Mouse (Mus musculus): ENCODE measurements around the gene Npas1. TPM values are rescaled to one million over a fixed set of nuclear protein-coding genes. Genes with fewer than 3 reads are reported as not detected.

Gene Npas1
- polyA plus RNA-seq, 1 experiment from 2014 or later, result 3.3 TPM

DNA sequence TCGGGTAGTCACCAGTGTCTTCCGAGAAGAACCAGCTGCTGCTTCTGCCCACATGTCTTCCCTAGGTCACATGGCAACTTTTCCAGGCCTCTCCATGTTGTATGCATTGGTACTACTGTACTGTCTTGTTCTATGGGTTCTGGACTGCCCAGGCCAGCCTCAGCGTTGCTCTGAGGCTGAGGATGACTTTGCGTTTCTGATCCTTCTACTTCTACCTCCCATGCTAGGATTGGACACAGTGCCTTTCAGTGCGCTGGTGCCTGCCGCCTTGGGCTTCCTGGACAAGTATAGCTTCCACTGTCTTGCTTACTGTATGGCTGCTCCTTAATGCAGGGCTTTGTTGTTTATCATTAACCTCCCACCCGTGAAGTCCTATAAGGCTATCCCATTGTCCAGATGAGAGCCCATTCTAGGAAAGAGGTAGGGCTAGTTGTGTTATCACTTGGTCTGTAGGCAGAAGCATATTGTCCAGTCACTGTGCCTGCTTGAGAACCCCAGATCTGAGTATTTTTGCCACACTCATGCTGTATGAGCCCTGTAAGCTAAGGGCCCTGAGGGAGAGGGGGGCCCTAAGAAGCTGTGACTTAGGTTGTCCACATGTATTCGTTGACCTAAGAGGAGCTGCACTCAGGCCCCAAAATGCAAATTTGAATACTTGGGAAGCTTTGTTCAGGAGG is 65.2 kb downstream of the Npas1 start:
- WGBS, result 84% methylated on average over 8 of the region's 8 CpGs
- peak overlapping the region; percentile 45 for H3K9ac ChIP-seq (replicated peaks)
- ATAC-seq, result peak; percentile 26; the same call in 1 of the 2 replicates

DNA sequence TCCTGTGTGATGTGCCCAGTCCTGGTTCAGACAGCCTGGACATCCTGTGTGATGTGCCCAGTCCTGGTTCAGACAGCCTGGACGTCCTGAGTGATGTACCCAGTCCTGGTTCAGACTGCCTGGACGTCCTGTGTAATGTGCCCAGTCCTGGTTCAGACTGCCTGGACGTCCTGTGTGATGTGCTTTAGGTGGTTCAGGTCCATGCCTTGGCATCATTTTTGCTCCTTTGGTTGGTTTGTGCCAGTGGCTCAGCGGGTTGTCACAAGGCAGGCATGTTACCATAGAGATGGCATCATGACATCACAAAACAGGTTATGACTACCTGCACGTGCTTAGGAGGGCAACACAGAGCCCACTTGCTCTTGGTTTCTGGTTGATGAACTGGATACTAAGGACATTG is 66.4 kb downstream of the Npas1 start:
- peaks cover 7% of the 10 kb centered on the region; the same call in 1 of the 2 replicates for H3K36me3 ChIP-seq
- no peak overlapping the region for H3K4me2 ChIP-seq (replicated peaks)
- H3K4me3 ChIP-seq (replicated peaks), result no peak overlapping the region
- ATAC-seq, result no peak
- H3K4me1 ChIP-seq (replicated peaks), result peaks cover 42% of the 10 kb centered on the region
- no peak overlapping the region for H3K9ac ChIP-seq (replicated peaks)
- no peaks in the 10 kb centered on the region for H3K9me3 ChIP-seq
- H3K27ac ChIP-seq, result no peak overlapping the region
- H3K27me3 ChIP-seq, result no peaks in the 10 kb centered on the region
- WGBS, result 91% methylated on average over 5 of the region's 5 CpGs

More for the DNA sequence above, 65.2 kb downstream of the Npas1 start:
- peak overlapping the region; percentile 3; the same call in 1 of the 2 replicates for H3K4me2 ChIP-seq (replicated peaks)
- H3K27ac ChIP-seq, result peak overlapping the region; percentile 62
- peaks cover 35% of the 10 kb centered on the region for H3K4me1 ChIP-seq (replicated peaks)
- peaks cover 19% of the 10 kb centered on the region for H3K36me3 ChIP-seq
- H3K4me3 ChIP-seq (replicated peaks), result no peak overlapping the region
- H3K27me3 ChIP-seq, result no peaks in the 10 kb centered on the region
- H3K9me3 ChIP-seq, result no peaks in the 10 kb centered on the region

DNA sequence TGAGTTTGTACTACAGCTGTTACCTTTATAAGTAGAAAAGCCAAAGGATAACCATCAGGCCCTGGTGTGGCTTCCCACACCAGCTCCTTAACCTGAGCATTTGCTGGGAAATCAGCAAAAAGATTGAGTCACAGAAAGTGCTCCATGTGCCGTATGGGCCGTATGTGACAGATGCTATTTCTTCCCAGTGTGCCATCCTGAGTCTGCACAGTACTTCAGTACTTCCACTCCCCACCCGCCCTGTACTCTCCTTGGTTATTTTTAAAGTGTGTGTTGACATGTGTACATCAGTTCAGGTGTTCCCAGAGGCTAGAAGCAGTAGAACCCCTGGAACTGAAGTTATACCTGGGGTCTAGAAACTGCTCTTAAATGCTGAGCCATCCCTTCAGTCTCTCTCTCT is 70.5 kb downstream of the Npas1 start:
- H3K4me3 ChIP-seq (replicated peaks), result no peak overlapping the region
- H3K36me3 ChIP-seq, result peaks cover 7% of the 10 kb centered on the region; the same call in 1 of the 2 replicates
- H3K9ac ChIP-seq (replicated peaks), result no peak overlapping the region
- no peaks in the 10 kb centered on the region for H3K9me3 ChIP-seq
- H3K4me1 ChIP-seq (replicated peaks), result peaks cover 47% of the 10 kb centered on the region
- ATAC-seq, result no peak
- no peak overlapping the region for H3K27ac ChIP-seq
- H3K4me2 ChIP-seq (replicated peaks), result no peak overlapping the region
- H3K27me3 ChIP-seq, result no peaks in the 10 kb centered on the region
- WGBS, result 92% methylated on average over 3 of the region's 3 CpGs

Other genes starting within 250 kb of the Npas1 start
- 0.05 TPM in 1 of 2 replicates, not detected in the other for gene C5ar2, start 233.6 kb downstream of the Npas1 start, polyA plus RNA-seq (2015; fragmentation: Nextera tagmentation; extraction: Ambion mirVana)
- gene C5ar1, start 218.2 kb downstream of the Npas1 start, polyA plus RNA-seq (2015; fragmentation: Nextera tagmentation; extraction: Ambion mirVana), result 1.0 and 1.5 TPM in 2 replicates
- 22.3 and 27.3 TPM in 2 replicates for gene Inafm1, start 204.1 kb downstream of the Npas1 start, polyA plus RNA-seq (2015; fragmentation: Nextera tagmentation; extraction: Ambion mirVana)
- 22.5 and 39.4 TPM in 2 replicates for gene Ccdc9, start 190.9 kb downstream of the Npas1 start, polyA plus RNA-seq (2015; fragmentation: Nextera tagmentation; extraction: Ambion mirVana)
- 23.1 and 25.5 TPM in 2 replicates for gene Bbc3, start 169.3 kb downstream of the Npas1 start, polyA plus RNA-seq (2015; fragmentation: Nextera tagmentation; extraction: Ambion mirVana)
- gene Sae1, start 89.9 kb downstream of the Npas1 start, polyA plus RNA-seq (2015; fragmentation: Nextera tagmentation; extraction: Ambion mirVana), result 267 and 272 TPM in 2 replicates
- gene Zc3h4, start 76.8 kb downstream of the Npas1 start, polyA plus RNA-seq (2015; fragmentation: Nextera tagmentation; extraction: Ambion mirVana), result 18.2 and 22.1 TPM in 2 replicates
- gene Tmem160, start 24.9 kb downstream of the Npas1 start, polyA plus RNA-seq (2015; fragmentation: Nextera tagmentation; extraction: Ambion mirVana), result 48.1 and 59.4 TPM in 2 replicates
- gene Arhgap35, start 137.3 kb upstream of the Npas1 start, polyA plus RNA-seq (2015; fragmentation: Nextera tagmentation; extraction: Ambion mirVana), result 32.4 and 34.0 TPM in 2 replicates
- not detected in 2 replicates for gene Ceacam15, start 198.0 kb upstream of the Npas1 start, polyA plus RNA-seq (2015; fragmentation: Nextera tagmentation; extraction: Ambion mirVana)
- 0.14 TPM in 1 of 2 replicates, not detected in the other for gene Ceacam9, start 244.2 kb upstream of the Npas1 start, polyA plus RNA-seq (2015; fragmentation: Nextera tagmentation; extraction: Ambion mirVana)